Mouse (Mus musculus): Measurements from ENCODE around the gene Col4a3.

Gene Col4a3

DNA sequence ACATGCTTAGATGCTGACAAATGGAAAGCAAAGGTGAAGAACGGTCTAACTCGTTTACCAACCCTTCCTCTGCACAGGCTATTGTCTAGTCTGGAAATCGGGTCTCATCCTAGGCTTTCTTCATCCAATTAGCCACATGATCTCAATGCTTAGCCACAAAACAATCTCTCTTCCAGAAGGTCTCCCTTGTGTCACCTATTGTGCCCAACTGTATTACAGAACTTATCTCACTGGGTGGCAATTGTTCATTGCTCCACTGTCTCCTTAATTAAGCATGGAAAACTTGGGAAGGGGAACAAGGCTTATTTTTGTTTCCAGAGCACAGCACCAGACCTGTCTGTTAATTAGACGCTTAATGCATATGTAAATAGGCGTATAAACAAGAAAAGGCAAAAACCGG lies 101.2 kb downstream of the Col4a3 start:
- DNase-seq = no peak

DNA sequence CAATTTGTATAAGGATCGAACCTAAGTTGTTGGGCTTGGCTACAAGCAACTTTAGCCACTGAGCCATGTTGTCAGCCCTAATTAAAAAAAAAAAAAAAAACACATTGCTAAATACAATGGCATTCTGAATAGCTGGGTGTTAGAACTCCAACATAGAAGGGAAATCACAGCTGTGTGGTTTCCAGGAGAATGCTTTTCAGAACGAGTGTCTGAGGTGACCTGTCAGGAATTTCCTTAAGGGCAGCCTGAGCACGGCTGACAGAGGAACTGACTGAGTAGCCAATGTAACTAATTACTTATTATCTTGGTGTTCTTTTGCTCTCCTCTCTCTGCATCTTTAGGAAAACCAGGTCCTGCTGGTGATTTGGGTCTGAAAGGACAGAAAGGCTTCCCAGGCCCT lies 109.2 kb downstream of the Col4a3 start:
- DNase-seq = no peak

DNA sequence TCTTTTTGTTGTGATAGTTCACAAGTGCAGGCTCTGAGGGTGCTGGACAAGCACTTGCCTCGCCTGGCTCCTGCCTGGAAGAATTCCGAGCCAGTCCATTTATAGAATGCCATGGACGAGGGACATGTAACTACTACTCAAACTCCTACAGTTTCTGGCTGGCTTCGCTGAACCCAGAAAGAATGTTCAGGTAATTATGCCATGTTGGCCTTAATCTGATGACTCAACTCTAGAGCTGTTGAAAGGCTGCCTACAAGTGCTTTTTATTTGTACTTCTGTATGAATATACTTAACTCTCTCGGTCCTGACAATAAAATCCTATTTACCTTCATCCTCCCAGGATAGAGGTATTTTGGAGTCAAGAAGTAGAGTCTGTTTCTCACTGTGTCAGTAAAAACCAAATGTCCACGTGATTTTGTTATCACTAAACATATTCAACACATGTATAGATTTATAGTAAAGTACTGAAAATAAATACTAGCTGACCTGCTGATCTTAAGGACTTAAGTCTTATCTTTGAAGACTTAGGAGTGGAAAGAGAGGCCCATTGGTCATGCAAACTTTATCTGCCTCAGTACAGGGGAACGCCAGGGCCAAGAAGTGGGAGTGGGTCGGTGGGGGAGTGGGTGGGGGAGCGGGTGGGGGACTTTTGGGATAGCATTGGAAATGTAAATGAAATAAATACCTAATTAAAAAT lies 131.2 kb downstream of the Col4a3 start:
- DNase-seq = no peak

DNA sequence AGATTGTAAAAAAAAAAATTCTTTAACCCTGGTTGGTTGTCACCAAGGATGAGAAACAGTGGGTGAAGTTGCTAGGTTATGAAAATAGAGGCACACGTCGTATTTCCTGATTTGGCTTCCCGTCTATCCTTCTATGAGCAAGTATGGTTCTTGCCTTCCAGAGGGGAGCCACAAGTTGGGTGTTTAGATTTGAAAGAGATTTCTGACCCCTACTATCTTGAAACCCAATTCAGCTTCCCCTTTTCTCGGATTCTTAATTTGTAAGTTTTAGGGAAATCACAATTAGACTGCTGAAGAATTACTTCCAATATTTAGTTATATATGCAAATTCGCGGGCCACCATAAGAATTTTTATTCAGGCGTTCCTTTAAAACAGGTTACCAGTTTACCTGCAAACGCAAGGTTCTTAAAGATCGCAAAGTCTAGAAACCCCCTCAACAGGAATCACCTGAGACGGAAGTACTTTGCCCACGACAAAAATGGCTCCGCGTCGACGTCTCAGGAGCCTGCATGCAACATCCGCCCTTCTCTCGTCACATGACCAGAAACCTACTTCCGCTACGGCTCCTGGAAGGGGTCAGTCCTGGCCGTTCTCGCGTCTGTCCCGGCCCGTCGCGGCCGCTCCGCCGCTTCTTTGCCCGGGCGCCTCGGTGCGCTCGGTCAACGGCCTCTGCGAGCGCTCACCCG lies 137.8 kb downstream of the Col4a3 start, which contains the start of gene Mff:
TSS of gene Mff (plus strand) at position 552 of the 687 bp plus-strand sequence.
- DNase-seq = peak; percentile 93

DNA sequence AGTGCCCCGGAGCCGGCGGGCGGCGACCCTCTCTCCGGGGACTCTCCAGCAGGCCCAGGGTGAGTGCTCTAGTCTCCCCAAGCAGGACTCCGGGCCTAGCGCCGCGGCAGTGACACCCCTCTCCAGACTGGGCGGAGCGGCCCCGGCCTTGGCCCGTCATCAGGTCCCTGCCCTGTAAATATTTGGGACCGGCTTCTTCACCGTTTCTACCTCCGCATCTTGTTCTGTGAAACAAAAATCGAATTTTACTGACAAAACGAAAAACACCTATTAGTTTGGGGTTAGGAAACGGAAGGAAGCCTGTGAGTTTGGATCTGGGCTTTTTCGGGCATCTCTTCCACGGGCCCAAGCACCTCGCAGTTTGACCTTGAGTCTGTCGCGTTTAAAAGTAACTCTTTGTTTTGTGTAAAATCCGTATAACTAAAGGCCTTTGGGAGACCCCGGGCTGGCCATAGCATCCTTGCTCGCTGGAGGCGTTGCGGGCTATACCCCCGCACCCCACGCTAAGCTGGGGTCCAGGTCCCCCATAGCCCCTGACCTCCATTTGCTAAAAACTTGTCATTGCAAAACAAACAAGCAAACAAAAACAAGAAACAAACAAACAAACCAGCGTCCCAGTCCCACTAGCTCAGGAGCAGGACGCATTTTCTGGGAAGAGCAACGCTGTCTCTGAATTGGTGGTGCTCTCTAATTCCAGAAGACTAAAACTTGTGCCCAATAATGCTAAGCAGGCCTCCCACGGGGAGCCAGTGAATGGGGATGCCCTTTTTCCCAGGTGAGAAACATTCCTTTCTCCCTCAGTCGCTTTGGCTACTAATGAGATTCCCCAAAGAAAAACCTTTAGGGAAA lies 138.5 kb downstream of the Col4a3 start:
- DNase-seq = no peak

DNA sequence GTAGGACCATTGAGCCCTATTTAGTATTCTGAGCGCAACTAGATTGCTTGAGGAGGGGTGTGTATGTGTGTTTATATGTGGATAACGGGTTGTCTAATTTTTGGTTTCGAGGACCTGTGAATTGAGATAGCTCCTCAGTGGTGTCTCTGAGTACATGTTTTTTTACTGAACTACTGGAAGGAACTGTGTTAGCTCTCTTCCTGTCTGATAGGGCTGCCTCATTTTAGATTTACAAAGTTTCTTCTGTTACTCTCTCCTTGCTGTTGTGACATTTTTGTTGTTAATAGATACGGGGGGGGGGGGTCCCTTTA lies 139.1 kb downstream of the Col4a3 start:
- DNase-seq = no peak

DNA sequence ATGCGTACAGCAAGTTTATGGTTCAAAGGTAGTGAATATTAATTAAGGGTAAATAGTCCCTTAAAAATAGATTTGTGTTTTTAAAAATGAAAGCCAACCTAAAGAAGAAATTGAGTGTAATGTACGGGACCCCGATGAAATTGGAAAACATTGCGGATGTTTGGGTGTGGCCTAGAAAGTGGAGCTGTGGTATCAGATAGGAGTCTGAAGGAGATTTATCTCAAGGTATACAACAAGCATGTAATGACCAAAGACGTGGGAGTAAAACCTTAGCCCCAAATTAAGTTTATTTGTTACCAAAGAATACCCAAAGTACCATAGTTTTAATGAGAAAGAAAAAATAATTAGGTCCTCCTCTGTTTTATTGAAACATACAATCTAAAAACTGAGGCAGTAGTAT lies 139.8 kb downstream of the Col4a3 start:
- DNase-seq = no peak

DNA sequence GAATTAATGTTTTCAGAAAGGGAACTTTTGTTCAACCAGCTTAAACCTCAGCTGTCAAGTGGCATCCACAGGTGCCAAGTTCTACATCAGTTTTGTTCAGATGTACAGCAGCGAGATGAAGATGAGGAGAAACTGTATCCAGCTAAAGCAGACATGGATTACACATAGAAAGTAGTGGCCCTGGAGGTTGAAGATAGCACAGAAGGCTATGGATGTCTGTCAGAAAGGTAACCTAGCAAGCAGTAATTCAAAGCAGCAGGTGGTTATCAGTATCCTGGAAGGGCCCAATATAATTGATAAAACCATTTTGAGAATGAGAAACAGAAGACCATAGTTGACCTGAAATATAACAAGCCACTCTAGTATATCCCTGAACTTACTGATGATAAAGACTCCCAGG lies 146.6 kb downstream of the Col4a3 start:
- no peak for DNase-seq

DNA sequence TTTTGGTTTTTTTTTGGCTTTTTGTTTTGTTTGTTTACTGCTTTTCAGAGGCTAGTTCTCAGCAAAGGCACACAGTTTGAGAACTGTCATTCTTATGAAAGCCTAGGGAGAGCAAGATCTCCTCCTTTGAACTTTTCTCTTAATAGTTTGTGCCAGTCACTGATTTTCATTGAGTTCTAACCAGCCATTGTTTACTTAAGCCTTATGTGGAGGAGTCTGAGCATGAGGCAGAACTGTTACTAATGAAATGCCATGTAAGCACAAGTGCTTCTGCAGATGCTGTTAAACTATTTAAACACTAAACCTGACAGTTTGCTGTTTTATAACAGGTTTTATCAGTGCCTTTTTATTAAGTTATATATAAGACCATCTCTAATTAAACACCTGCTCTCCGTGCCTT lies 151.3 kb downstream of the Col4a3 start:
- DNase-seq = no peak

DNA sequence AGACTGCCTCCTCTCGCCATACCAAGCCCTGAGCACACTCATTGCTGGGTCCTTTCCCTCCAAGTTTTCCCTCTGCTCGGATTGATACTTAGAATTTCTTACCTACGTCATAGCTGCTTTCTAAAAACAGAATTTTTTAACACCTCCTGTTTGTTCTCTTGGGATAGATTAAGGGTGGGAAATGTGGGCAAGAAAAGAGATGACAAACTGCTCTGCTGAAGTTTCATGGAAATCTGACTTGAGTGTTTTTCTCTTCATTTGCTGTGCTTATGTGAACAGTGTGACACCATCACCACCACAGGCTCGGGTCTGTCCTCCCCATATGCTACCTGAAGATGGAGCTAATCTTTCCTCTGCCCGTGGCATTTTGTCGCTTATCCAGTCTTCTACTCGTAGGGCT lies 154.8 kb downstream of the Col4a3 start:
- DNase-seq = no peak

DNA sequence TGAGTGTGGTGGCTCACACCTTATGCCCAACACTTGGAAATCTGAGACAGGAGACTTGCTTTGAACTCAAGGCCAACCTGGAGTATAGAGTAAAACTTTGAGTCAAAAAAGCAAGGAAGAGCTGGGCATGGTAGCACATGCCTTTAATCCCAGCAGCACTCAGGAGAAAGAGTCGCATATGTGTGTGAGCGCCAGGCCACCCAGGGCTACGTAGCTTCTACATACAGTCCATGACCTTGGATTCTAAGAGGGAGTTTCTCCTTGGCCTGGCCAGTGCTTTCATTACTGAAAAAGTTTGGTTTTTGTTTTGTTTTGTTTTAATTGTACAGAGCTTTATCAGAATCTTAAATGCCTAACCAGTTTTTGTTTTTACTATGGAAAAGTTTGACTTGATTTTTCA lies 157.2 kb downstream of the Col4a3 start:
- no peak for DNase-seq

DNA sequence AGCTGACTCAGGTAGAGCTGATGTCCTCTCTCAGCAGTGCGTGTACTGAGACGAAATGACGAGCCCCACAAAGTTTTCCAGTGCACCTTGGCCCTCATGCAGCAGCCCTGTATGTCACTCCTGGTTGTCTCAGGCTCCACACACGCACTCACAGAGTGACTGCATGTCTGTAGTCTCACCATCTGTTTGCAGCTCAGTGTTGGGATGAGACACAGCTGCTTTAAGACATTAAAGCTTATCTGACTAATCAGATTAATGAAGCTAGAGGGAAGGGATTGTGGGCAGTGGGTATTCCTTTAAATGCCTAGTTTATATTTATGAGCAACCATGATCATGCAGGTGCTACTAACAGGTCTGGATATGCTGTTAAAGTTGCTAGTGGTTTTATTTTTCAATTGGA lies 159.7 kb downstream of the Col4a3 start:
- DNase-seq = no peak

DNA sequence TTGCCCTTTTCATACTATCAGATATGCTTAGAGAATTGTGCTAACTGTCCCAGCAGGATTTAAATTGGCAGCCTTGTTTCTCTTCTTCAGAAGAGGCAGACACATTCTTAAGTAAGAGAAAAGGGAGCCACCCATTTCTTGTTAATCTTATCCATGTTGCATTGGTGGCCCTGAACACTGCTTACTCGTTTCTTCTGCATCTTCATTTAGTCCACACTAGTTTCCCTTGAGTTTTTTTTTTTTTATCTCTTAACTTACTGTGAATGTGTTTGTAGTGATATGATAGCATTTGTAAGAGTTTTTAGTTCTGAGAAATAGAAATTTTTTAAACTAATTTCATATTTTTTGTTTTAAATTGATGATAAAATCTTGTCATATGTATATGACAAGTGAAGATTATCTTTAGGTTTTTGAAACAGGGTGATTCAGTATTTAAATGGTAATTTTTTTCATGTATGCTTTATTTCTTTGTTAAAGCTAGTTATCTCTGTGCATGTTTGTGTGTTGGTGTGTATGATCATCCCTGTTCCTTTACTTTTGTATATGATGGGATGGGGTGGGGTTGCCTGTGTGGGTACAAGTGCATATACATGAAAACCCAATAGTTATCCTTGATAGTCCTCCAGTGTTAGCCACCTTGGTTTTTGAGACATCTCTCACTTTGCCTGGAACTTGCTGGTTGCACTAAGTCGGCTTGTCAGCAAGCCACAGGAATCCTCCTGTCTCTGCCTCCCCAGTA lies 161.2 kb downstream of the Col4a3 start:
- DNase-seq = no peak

DNA sequence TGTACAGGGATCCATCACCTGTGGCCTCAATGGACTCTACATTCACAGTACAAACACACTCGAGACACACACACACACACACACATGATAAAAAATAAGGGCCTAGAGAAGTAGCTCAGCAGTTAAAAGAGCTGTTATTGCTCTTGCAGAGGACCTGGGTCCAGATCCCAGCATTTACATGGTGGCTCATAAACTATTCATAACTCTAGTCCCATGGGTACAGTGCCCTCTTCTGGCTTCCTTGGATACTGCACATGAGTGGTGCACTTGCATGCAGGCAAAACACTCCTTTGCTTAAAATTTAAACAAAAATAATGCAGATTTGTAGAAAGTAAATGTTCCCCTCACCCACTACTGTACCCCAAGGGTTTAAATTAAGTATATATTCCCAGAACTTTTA lies 172.8 kb downstream of the Col4a3 start:
- DNase-seq = no peak

DNA sequence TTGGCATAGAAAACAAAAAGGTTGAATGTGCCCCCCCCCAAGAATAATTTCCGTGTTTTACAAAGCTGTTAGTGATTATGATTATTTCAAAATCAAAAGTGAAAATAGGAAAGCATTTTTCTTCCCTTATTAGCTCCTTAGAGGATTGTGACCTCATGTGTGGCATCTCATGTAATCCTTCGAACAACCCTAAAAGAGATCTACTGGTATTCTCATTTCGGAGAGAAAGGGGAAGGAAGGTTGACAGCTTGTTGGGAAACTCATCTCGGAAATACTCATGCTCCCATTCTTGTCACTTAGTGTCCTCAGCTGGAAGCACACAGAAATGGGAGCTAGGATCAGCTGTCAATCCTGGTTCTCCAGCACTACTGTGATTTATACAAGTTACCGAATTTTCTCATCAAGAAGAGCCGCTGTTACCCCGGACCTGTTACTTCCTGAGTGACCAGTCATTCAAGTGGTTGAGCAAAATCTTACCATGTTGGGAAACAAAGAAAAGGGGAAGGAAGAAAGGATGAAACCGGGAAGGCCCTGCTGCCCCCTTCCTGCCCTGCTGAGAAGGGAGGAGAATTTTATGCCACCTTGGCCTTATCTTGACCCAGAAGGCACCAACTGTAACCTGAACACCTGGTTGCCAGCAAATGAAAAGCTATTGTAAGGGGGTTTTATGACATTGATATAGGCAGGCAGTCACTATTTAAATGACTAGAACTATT lies 174.9 kb downstream of the Col4a3 start:
- no peak for DNase-seq

DNA sequence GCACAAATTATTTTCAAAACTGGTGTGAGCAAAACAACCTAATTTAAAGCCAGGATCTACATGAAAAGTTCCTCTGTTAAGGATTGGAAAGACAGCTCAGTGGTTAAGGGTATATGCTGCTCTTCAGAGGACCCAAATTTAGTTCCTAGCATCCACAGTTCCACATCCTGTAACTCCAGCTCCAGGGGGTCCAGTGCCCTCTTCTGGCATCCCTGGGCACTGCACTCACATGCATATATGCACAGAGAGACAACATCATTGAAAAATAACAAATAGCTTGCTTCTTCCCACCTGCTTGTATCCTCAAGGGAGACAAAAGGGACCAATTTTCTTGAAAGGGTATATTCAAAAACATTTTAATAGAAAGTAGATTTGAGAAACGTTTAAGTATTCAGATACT lies 175.6 kb downstream of the Col4a3 start:
- no peak for DNase-seq

DNA sequence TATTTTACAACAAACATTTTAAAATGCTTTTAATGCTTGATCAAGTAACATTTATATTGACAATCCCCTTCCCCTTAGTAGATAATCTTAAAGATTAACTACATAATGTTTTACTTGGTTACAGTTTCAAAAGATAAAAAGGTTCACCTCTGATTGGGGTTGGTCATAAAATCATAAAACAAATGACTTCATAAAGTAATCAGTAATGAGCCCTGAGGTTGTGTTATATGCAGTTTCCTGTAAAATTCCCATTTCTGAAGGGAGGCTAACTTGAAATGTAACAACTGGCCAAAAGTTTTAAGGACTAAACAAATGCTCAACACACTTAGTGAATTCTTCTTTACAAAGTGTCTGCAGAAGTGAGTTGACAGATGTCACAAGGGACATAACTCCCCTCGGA lies 179.5 kb downstream of the Col4a3 start:
- no peak for DNase-seq

DNA sequence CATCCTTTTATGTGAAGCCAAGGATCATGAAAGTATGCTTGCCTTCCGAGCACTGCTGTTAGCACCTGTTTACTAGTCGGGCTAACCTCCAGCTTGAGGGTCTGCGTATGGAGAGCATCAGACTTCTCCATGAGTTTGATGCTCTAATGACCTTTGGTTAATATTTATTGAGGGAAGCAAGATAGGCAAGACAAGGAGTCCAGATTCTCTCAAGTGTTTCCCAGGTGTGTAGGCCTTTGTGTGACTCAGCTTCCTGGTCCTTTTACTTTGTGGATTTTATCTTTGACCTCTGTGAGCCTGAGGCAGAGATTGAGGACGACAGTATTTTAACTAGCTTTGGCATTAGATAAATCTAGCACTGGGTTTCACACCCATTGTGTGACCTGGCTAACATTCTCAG lies 179.9 kb downstream of the Col4a3 start:
- DNase-seq = no peak

DNA sequence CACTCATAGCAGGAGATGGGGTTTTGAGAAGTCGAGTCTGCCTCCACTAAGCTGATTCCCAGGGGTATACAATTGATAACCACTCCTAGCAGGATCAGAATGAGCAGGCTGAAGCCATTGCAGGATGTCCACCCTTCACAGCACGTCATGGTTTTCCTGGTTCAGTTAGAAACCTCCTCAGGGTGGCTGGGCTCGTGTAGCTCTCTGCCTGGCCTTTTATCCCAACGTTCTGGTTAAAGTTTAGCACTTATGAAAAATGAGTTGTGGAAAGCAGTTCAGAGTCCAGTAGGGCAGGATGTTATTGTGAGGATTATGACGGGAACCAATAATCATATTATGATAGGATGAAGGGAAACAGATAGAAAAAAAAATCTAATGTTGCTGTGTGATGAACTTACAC lies 181.5 kb downstream of the Col4a3 start, which contains the start of gene Tm4sf20:
TSS of gene Tm4sf20 (minus strand) at position 193 of the 400 bp plus-strand sequence.
- no peak for DNase-seq

DNA sequence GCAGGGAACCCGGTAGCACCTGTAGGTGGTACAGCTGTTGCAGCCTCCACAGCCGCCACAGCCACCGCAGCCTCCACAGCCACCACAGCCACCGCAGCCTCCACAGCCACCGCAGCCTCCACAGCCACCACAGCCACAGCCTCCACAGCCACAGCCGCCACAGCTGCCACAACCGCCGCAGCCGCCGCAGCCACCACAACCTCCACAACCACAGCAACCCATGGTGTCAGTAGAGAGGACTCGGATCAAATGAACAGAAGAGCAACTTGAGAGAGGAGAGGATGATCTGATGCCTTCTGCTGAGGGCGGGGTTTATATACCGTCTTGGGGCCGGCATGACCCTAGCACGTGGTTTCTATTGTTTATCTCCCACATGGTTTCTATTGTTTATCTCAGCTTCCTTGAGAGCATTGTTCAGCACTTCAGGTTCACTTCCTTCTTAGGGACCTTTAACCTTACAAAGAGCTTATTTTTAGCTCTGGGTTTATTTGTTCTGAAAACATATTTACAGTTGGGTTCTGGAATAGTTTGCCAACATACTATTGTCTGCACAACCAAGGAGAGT lies 184.4 kb downstream of the Col4a3 start, which contains the start of gene Gm47791:
TSS of gene Gm47791 (minus strand) at position 222 of the 565 bp plus-strand sequence.
- no peak for DNase-seq

All from cerebellum, adult 9-10 months (tissue).